Mouse (Mus musculus) MEL (cell line): ENCODE data around the gene Palld.

Source experiments
- CTCF ChIP-seq, 3 experiments: IDR thresholded peaks in 2 of 3; conservative IDR thresholded peaks in 1 of 3; 2 replicates each; pipeline ENCODE4 v1.5.1; 2011 to 2012; ENCODE audit warnings: low read length in 3 of 3, low read depth in 2 of 3, mild to moderate bottlenecking in 2 of 3, improper control_type of control experiment in 1 of 3, inconsistent platforms in 1 of 3, mixed read lengths in 1 of 3, moderate library complexity in 1 of 3; ENCODE audit not compliant: control insufficient read depth in 1 of 3, insufficient read depth in 1 of 3, poor library complexity in 1 of 3, severe bottlenecking in 1 of 3
- E2F4 ChIP-seq: IDR thresholded peaks from 2 replicates; pipeline ENCODE4 v1.6.1; 2011; ENCODE audit warnings: low read depth, low read length, improper control_type of control experiment, borderline replicate concordance
- GATA1 ChIP-seq: IDR thresholded peaks from 2 replicates; pipeline ENCODE4 v1.6.1; 2011; ENCODE audit warnings: low read depth, low read length, improper control_type of control experiment
- MAFK ChIP-seq: IDR thresholded peaks from 2 replicates; pipeline ENCODE4 v1.6.1; 2011; ENCODE audit warnings: low read depth, mild to moderate bottlenecking, low read length, improper control_type of control experiment, borderline replicate concordance
- MAZ ChIP-seq: IDR thresholded peaks from 2 replicates; pipeline ENCODE4 v1.6.1; 2012; ENCODE audit warnings: low read depth, mild to moderate bottlenecking, inconsistent platforms, low read length, improper control_type of control experiment
- POLR2A ChIP-seq, 2 experiments: IDR thresholded peaks; 2 replicates each; pipeline ENCODE4 v1.6.1; 2011 to 2012; ENCODE audit warnings: low read length in 2 of 2, mild to moderate bottlenecking in 2 of 2, control low read depth in 1 of 2, improper control_type of control experiment in 1 of 2, low read depth in 1 of 2, moderate library complexity in 1 of 2; ENCODE audit not compliant: control insufficient read depth in 1 of 2, insufficient read depth in 1 of 2, poor library complexity in 1 of 2
- RCOR1 ChIP-seq: IDR thresholded peaks from 2 replicates; pipeline ENCODE4 v1.6.1; 2012; ENCODE audit warnings: low read depth, mild to moderate bottlenecking, inconsistent platforms, low read length, improper control_type of control experiment
- USF1 ChIP-seq: IDR thresholded peaks from 2 replicates; pipeline ENCODE4 v1.6.1; 2014; ENCODE audit warnings: low read depth, mild to moderate bottlenecking, inconsistent platforms, low read length, improper control_type of control experiment, moderate library complexity

- TF ChIP-seq POLR2A (IDR thresholded peaks at IDR 0.05; ENCODE audit: control insufficient read depth in 1 of 2, insufficient read depth in 1 of 2, low read depth in 1 of 2, low read length in 2 of 2, poor library complexity in 1 of 2): no peak
- no peak for TF ChIP-seq E2F4
- TF ChIP-seq CTCF (IDR thresholded peaks at IDR 0.05 in 2 of 3, conservative IDR thresholded peaks at IDR 0.05 in 1 of 3; ENCODE audit: control insufficient read depth in 1 of 3, insufficient read depth in 1 of 3, low read depth in 2 of 3, low read length in 3 of 3, poor library complexity in 1 of 3, severe bottlenecking in 1 of 3): no peak
- no peak for TF ChIP-seq USF1
- TF ChIP-seq MAZ: no peak
- TF ChIP-seq RCOR1: no peak
- no peak for TF ChIP-seq MAFK
- TF ChIP-seq GATA1: no peak
Observed at GRCm38 (mm10) chr8:61747070-61747469, 155.4 kb downstream of the Palld start.
